Mouse (Mus musculus) cerebral cortex, adult 2 months (tissue): ENCODE data around the gene Slc44a3.

Source experiments
- WGBS: fragments of 180-500 bp; shearing (Covaris S2); methylation state at CpG from one replicate; pipeline ENCODE4 v1.1.7; 2018; 5-methylcytosine and 5-hydroxymethylcytosine counted together

The Slc44a3 gene

GRCm38 (mm10) chr3:121461477-121461876 lies 70.7 kb downstream of the Slc44a3 start:
- WGBS, result 97% methylated on average over 13 of the region's 13 CpGs

GRCm38 (mm10) chr3:121460473-121461193 lies 71.6 kb downstream of the Slc44a3 start:
- 90% methylated on average over 16 of the region's 16 CpGs for WGBS

DNA sequence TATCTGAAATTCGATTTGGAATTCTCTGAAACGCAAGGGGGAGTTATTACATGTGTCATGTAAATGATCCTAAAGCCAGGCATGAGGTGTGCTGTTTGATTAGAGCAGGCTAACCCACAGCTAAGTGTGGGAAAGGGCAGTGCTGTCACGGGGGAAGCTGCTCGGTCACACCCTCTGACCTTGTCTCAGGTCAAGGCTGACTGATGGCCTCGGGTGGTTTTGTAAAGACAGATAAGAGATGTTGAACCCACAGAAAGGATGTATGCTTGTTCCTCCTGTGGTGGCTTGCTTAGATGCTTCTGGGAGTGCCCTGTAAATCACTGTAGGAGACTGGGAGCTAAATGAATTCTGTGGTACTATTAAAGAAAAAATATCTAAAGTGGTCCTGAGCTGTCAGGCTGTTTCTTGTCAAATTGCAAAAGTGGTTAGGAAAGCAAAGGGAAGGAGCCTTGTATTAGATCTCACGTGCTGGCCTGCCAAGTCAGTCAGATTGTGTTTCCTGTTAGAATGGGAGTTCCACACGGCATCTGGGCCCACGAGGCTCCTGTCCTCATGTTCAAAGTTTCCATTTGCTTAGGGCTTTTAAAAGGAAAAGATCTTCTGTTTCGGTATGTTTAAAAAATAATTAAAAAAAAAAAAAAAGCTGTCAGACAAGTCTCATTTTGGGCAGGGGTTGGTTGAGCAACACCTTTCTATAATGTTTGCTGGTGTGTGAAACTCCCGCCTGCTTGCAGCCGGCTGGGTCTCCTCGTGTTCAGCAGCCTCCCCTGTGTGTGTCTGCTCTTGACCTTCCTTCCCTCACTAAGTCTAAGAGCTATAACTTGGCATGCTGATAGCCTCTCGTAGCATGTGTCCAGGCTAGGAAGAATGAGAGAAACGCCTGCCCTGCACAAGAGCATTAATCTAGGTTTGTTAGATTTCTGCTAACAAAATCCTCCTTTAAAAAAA lies 73.4 kb downstream of the Slc44a3 start:
- WGBS, result 82% methylated on average over 14 of the region's 14 CpGs

DNA sequence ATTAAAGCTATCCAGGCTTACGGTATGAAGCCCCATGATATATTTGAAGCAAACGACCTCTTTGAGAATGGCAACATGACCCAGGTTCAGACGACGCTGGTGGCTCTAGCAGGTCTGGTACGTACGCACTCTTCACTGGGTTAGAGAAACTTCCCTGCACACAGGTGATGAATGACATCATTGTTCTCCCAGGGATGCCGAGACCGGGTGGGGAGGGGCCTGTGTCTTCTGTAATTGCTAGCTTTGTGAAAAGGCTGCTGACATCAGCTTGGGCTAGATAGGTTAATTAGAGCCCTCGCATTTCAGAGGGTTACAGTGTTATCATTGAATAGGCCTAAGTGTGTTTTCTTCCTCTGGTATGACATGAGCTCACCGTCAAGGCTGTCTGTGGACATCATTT lies 80.8 kb downstream of the Slc44a3 start:
- 70% methylated on average over 10 of the region's 10 CpGs for WGBS

DNA sequence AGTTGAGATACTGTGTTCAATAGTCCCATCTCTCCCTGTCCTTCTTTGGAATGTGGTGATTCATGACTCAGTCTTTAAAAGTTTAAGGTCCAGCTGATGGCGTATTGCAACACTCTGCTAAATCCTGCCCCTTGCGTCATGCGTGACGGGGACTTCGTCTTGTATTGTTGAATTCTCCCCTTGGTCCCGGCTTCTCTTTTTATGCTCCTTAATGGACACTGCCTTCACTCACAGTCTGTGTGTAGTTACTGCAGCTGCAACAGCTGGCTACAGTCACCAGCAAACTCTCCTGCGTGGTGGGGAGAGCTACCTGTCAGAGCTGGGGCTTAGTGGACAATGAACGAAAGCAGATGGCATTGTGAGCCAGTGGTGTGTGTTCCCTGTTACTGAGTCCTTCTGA lies 82.7 kb downstream of the Slc44a3 start:
- WGBS, result 92% methylated on average over 8 of the region's 8 CpGs

DNA sequence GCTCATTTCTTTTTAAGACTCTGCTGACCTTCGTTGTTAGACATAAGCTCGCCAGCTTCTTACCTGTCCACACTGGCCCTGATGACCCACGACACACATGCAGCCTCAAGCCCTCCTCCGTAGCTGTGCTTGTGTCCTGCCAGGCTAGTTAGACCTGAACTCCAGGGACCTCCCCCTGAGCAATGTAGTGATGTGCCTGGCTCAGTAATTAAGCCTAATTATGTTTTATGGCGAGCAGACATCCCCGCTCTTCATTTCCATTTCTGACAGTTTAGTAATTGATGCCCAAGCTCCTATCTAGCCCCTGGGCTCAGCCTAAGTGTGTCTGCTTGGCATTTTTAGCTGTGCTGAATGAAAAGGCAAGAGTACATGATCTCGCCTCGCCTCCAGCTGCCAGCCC lies 83.6 kb downstream of the Slc44a3 start:
- WGBS, result 80% methylated on average over 8 of the region's 8 CpGs

GRCm38 (mm10) chr3:121448029-121448468 lies 84.2 kb downstream of the Slc44a3 start:
- 52% methylated on average over 11 of the region's 11 CpGs for WGBS

- 67% methylated on average over 8 of the region's 8 CpGs for WGBS
These were observed 85.8 kb downstream of the Slc44a3 start for GRCm38 (mm10) chr3:121446454-121446853.

DNA sequence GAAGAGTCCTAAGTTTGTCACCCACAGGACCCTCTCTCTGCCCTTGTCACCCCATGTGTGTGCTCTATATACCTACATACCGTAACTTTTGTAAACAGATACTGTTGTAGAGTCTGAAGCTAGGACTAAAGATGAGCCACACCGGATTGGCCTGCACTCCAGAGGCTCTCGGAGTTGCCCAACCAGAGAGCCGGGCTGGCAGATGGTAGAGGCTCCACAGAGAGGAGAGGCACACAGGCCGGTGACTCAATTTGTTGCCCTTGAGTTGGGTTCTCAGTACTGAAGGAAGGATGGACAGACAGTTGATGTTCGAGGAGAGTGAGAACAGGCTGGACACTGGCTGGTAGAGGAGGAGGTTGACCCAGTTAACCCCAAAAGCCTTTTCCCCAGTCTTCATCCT lies 87.8 kb downstream of the Slc44a3 start:
- 92% methylated on average over 6 of the region's 6 CpGs for WGBS

DNA sequence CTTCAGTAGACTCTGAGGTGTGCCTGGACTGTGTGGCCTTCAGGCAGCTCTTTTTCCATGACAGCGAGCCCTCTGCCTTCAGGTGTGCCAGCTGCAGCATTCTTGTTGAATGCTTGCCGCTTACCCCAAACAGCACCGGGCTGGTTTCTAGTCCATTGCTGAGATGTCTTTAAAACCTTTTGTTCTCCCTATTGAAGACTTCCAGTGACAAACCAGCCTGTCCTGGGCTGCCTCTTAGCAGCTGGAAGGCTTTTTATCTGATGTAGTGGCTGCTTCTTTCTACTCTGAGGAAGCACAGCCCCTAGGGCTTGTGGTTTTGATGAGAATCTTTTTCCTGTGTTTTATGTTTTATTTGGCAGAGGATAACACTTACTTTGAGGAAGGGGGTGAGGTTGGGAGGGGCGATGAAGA lies 88.3 kb downstream of the Slc44a3 start:
- WGBS, result 71% methylated on average over 4 of the region's 4 CpGs

DNA sequence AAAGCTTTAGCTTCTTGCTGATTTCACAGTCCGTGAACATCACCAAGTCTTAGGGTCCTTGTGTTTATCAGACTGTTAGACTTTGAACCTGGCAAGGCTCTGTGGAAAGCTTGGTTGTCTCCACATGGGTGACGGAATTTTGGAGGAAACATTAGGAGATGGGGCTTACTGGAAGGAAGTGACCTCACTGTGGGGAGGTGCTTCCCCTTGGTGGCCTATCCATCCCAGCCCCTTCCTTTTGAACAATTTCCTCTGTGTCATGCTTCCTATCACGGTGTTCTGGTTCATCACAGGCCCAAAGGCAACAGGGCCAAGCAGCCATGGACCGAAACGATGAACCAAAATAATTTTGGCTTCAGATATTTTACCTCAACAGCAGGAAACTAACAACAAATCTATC lies 89.9 kb downstream of the Slc44a3 start:
- 78% methylated on average over 5 of the region's 5 CpGs for WGBS

DNA sequence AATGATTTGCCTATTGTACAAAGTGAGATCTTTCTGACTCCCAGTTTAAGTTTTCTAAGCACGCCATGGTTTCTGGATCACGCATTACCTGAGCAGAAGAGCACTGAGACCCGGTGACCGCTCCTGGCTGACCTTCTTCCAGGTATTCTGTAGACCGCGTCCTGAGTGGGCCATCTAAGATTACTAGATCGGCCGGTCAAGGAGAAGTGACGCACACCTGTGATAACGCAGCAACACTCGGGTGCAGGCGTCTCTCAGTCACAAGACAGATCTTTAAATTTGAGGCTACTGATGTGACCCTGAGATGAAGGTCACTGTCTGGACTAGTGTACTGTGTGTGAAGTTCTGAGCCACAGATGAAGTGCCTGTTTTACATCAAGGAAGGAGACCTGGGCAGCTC lies 90.7 kb downstream of the Slc44a3 start:
- WGBS, result 97% methylated on average over 12 of the region's 12 CpGs

- WGBS, result 67% methylated on average over 11 of the region's 11 CpGs
These were observed 92.5 kb downstream of the Slc44a3 start for GRCm38 (mm10) chr3:121439623-121440161.

GRCm38 (mm10) chr3:121437996-121438395 lies 94.2 kb downstream of the Slc44a3 start:
- 65% methylated on average over 7 of the region's 7 CpGs for WGBS

- 68% methylated on average over 7 of the region's 7 CpGs for WGBS
These were observed 95.1 kb downstream of the Slc44a3 start for GRCm38 (mm10) chr3:121437070-121437469.

GRCm38 (mm10) chr3:121435296-121435695 lies 96.9 kb downstream of the Slc44a3 start:
- 65% methylated on average over 5 of the region's 5 CpGs for WGBS

DNA sequence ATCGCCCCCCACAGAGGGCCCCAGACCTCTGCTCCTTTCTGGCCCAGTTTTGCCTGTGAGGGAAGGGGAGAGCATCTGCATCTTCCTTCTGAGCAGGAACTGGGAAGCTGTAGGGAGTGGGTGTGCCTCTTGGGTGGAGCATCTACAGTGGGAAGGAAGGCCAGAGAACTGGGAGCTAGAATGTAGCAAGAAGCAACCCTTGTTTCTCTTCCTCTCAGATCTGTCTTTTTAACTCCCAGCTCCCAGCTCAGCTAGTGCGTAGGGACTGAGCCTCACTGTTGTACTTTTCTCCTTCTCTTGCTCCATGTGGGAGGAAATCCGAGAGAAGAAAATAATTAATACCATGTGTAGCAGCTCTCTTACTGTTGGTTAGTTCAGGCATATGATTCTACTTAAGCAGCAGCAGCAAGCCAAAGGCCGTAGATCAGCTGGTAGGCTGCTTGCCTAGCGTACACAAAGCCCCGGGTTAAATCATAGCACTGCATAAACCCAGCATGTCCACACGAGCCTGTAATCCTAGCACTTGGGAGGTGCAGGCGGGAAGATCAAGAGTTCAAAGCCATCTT lies 98.2 kb downstream of the Slc44a3 start:
- 60% methylated on average over 8 of the region's 8 CpGs for WGBS

DNA sequence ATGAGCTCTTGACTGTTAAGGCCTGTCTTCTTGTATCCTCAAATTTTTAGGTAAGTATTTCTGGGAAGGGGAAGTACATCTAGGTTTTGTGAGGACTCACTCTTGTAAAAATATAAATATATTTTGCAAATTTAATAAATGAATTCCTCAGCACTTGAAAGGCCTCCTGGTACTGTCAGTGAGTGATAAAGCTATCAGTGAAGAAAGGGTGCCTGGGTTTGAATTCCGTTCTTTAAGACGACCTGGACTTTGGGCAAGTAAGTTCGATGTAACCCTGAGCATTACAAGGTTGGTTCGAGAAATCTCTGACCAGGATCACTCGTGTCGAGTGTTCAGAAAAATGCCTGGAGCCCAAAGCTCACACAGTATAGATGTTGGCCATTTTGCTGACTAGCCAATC lies 98.8 kb downstream of the Slc44a3 start:
- 79% methylated on average over 6 of the region's 6 CpGs for WGBS

- WGBS, result 55% methylated on average over 7 of the region's 7 CpGs
These were observed 101.8 kb downstream of the Slc44a3 start for GRCm38 (mm10) chr3:121430289-121430936.

- WGBS, result 66% methylated on average over 3 of the region's 3 CpGs
These were observed 102.7 kb downstream of the Slc44a3 start for GRCm38 (mm10) chr3:121429469-121429868.

DNA sequence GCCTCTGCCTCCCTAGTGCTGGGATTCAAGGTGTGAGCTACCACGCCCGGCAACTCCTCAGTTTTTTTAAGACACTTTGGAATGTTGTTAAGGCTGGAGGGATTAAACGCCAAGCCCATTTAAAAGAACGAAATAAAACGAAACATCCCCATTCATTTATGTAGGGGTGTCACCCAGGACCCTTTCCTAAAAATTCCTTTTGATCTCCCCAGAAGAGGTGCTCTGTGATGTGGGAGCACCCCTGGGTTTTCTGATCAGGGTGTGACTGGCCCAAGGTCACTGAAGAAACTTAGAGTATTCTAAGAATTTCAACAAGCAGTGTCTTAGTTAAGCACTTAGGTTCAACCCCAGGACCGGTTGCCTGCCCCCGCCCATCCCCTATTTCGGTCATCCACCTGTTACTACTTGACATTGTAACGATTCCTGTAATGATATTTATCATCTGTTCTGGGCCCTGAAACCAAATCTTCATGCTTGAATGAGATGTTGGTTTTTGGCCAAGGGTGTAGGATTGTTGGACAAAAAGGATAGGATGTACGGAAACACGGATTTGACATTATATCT lies 103.4 kb downstream of the Slc44a3 start:
- WGBS, result 69% methylated on average over 11 of the region's 11 CpGs
